Mouse (Mus musculus): ENCODE results near the gene Rapgef4.

DNA sequence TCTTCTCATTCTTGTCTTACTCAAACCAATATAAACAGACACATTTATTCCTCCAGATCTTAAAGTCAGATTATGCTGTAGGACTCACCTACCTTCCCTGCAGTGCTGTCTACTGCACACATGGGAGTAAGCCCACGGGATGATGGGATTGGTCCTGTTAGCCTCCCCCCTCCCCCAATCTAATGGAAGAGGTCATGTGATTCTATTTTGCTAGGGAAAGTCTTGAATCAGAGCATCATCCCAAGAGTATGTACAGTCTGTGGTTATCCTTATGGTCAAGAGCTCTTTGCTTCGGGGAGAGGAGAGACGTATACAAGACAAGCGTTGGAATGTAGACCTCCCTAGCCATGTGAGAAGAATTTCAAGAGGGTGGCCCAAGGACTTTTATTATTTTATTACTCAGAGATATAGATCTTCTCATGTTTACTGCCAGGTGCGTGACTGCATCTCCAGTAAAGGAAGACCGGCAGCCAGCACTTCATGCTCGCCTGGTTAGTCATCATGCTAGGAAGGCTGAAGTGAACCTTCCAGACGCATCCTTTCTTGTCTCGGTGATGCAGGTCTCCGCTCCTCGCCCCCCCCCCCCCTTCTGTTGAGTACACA, 308.0 kb downstream of the Rapgef4 start:
- no peak for TF ChIP-seq CTCF (IDR thresholded peaks at IDR 0.05; ENCODE audit: low read depth, low read length)
- TF ChIP-seq TAL1 (conservative IDR thresholded peaks at IDR 0.05; ENCODE audit: low read depth, low read length) = no peak
- no peak for TF ChIP-seq GATA1 (IDR thresholded peaks at IDR 0.05; ENCODE audit: borderline replicate concordance, low read length)
- no peak for TF ChIP-seq GATA2 (IDR thresholded peaks at IDR 0.05; ENCODE audit: borderline replicate concordance, low read depth, low read length)
